Mouse (Mus musculus): ENCODE results near the gene Hist2h3c2.
A peak's percentile ranks its signal among the peaks of the same experiment; 100 is the strongest.

DNA sequence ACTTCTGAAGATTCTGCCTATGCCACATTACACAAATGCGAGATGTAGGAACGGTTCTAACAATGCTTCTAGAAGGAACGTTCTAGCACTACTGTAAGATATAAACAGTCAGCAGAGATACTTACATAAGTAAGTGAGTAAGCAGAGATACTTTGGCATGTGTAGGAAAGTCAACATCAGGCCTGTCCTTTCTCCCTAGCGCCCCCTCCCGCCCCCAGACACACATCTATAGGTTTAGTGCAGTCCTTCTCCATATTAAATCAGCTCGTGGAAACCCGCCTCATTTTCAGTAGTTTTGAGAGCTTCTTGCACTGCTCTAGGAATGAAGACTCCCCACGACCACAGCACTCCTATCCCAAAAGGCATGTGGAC lies 38.5 kb upstream of the Hist2h3c2 start:
- peak; percentile 55; the same call in 1 of the 2 replicates for TF ChIP-seq CTCF (IDR thresholded peaks at IDR 0.05; ENCODE audit: low read depth)
- no peak for TF ChIP-seq EP300 (IDR thresholded peaks at IDR 0.05; ENCODE audit: low read depth)
